Mouse (Mus musculus): Measurements from ENCODE around the gene Fcrla. TPM values are rescaled to one million over a fixed set of nuclear protein-coding genes. Genes with fewer than 3 reads are reported as not detected.
"Not testable (repeated sequence)": the region's sequence is repeated elsewhere in the genome, so short reads cannot be mapped to it uniquely, and the experiment has no call there.

Fcrla gene
- polyA plus RNA-seq (2016; fragmentation: Nextera tagmentation; extraction: Ambion mirVana), result not detected in 2 replicates

DNA sequence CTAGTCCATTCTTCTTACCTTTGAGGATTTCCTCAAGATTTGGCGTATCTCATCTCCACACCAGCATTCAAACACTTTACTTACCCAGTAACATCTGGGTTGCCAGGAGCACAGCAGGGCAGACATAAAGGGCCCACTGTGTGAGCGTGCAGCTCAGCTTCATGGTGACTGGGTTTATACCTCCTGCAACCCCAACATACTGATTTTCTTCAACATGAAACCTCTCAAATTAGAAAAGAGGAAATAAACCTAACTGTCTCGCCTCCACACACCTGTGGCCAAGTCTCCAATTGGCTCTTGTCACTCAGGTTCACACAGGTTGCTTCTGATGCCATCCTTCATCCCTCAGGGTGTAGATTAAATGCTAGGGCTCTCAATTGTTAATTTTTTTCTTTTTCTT is at the start of gene Fcrla:
Gene Fcrla (minus strand): TSS at position 206 of the 400 bp plus-strand sequence.
- no peak for DNase-seq (ENCODE audit: low spot score)

DNA sequence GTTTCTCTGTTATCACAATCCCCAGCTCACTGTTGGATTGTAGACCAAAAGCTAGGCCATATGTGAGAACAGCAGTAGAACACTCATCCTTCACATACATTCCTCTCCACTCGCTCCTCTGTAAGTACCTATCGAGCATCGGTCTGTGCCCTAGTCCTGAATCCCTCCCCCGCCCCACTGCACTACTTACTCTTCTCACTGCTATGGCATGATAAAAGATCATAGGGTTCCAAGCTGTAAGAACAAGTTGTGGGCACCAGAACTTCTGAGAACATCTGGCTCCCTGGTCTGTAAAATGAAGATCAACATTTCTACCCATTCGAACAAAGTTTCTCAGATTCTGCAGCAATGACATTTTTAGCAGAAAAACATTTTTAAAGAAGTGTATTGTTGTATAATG is 49.1 kb upstream of the Fcrla start, which contains the start of gene Fcgr2b:
Gene Fcgr2b (minus strand): TSS at position 101 of the 400 bp plus-strand sequence.
- Histone ChIP-seq H3K4me1 (no peaks in the 10 kb centered on the region), H3K27ac (replicated peaks) (no peak within 1 kb of the TSS), H3K9me3 (no peaks in the 10 kb centered on the region), H3K36me3 (replicated peaks) (no peaks in the 10 kb centered on the region), H3K27me3 (replicated peaks; ENCODE audit: low read depth, poor library complexity, severe bottlenecking) (no peaks in the 10 kb centered on the region), H3K4me3 (no peak within 1 kb of the TSS)
- WGBS, result 86% methylated on average over 5 of the region's 5 CpGs
- DNase-seq (ENCODE audit: low spot score), result no peak

More for the DNA sequence above, at the start of gene Fcrla:
- no peaks in the 10 kb centered on the region for H3K9me3 ChIP-seq
- no peaks in the 10 kb centered on the region for H3K27me3 ChIP-seq (replicated peaks; ENCODE audit: low read depth, poor library complexity, severe bottlenecking)
- no peak within 1 kb of the TSS for H3K4me3 ChIP-seq
- no peak within 1 kb of the TSS for H3K27ac ChIP-seq (replicated peaks)
- H3K4me1 ChIP-seq, result no peaks in the 10 kb centered on the region
- 75% methylated on average over 3 of the region's 3 CpGs for whole genome bisulfite sequencing
- no peaks in the 10 kb centered on the region for H3K36me3 ChIP-seq (replicated peaks)

DNA sequence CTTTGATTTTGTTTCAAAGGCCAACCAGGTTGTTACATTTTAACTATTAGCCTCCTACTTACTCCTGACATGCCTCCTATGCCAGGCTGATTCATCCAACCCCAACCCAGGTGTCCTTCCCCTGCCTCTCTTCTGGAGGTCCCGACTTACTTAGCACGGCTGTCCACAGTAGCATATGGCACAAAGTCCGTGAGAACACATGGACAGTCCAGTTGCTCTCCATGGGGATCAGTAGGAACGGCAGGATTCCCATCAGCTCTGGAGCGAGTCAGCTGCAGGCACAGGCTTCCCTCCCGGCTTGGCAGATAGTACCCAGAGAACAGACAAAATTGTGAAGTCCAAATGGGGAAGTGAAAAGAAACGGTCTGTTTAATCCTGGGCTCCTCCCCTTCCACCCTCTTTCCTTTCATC is 48.4 kb upstream of the Fcrla start:
- no peaks in the 10 kb centered on the region for H3K27me3 ChIP-seq (replicated peaks; ENCODE audit: low read depth, poor library complexity, severe bottlenecking)
- no peak for DNase-seq (ENCODE audit: low spot score)
- no peaks in the 10 kb centered on the region for H3K9me3 ChIP-seq
- H3K36me3 ChIP-seq (replicated peaks), result no peaks in the 10 kb centered on the region
- no peak overlapping the region for H3K4me3 ChIP-seq
- H3K4me1 ChIP-seq, result no peaks in the 10 kb centered on the region
- H3K27ac ChIP-seq (replicated peaks), result no peak overlapping the region
- 77% methylated on average over 7 of the region's 7 CpGs for WGBS

DNA sequence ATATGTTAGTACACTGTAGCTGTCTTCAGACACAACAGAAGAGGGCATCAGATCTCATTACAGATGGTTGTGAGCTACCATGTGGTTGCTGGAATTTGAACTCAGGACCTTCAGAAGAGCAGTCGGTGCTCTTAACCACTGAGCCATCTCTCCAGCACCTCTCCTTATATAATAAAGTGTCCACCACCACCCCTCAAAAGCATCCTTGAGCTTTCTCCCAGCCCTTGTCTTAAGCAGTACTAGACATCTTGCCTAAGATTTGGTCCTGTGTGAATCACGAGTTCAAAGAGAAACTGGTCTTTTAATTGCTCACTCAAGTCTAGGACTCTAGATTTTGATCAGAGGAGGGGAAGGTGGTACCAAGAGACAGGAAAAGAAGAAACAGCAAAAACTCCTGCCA is 48.0 kb upstream of the Fcrla start:
- H3K27ac ChIP-seq (replicated peaks); DNase-seq (ENCODE audit: low spot score); H3K9me3 ChIP-seq; H3K4me3 ChIP-seq; H3K36me3 ChIP-seq (replicated peaks); H3K4me1 ChIP-seq; H3K27me3 ChIP-seq (replicated peaks; ENCODE audit: low read depth, poor library complexity, severe bottlenecking): not testable (repeated sequence)
- 83% methylated on average over 2 of the region's 2 CpGs for WGBS

DNA sequence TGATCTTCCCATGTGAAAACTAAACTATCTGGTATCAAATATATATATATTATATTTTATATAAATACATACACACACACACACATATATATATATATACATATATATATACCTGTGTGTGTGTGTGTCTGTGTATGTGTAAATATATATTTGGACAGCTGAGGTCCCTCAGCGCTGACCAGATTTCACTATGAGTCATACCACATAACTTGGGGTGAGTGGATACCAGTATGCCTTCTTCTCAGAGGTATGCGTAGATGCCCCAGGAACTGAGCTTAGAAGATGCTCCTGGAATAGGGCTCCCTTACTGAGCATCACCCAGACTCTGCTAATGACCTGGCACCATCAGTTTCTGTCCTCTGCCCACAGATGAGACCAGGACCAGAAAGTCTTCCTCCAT is 47.4 kb upstream of the Fcrla start:
- no peak for DNase-seq (ENCODE audit: low spot score)
- no peaks in the 10 kb centered on the region for H3K36me3 ChIP-seq (replicated peaks)
- H3K4me3 ChIP-seq, result no peak overlapping the region
- H3K9me3 ChIP-seq, result no peaks in the 10 kb centered on the region
- H3K27ac ChIP-seq (replicated peaks), result no peak overlapping the region
- H3K4me1 ChIP-seq, result no peaks in the 10 kb centered on the region
- H3K27me3 ChIP-seq (replicated peaks; ENCODE audit: low read depth, poor library complexity, severe bottlenecking), result no peaks in the 10 kb centered on the region
- 96% methylated on average over 2 of the region's 2 CpGs for WGBS

DNA sequence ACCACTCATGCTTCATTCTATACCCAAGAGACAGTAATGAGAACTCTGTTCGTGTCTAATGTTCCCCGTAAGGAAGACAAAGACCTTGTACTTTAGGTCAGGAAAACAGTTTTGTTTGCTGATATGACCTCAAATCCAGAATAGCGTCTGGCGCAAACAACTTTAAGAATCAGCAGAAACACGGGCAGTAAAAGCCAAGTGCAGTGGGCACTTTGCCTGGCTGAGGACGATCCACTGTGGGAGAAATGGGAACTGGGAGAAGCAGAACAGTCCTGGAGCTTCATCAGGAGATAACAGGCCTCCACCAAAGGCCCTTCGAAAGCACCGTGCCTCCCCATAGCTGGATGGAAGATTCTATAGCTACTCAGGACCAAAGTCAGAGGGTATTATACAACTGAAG is 46.8 kb upstream of the Fcrla start:
- Histone ChIP-seq H3K27me3 (replicated peaks; ENCODE audit: low read depth, poor library complexity, severe bottlenecking) (no peaks in the 10 kb centered on the region), H3K9me3 (no peaks in the 10 kb centered on the region), H3K4me3 (no peak overlapping the region), H3K4me1 (no peaks in the 10 kb centered on the region), H3K27ac (replicated peaks) (no peak overlapping the region), H3K36me3 (replicated peaks) (no peaks in the 10 kb centered on the region)
- no peak for DNase-seq (ENCODE audit: low spot score)
- 90% methylated on average over 8 of the region's 8 CpGs for WGBS

DNA sequence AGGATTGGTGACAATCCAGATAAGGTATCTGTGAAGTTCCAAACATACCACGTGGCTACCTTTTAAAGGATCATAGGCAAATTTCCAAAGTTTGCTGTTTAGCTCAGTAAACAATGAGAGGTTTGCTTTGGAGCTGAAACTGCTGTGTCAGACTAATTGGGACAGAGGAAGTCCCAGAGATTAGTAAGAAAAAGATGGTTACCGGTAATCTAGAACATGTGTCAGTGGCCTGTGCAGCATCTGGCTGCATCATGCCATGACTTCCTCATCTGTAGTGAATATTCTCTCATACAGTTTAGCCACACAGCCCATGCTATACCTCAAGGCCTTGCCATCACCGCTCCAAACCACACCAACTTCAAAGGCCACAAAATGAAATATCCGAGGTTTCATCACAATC is 45.6 kb upstream of the Fcrla start:
- Histone ChIP-seq H3K9me3 (no peaks in the 10 kb centered on the region), H3K36me3 (replicated peaks) (no peaks in the 10 kb centered on the region), H3K27me3 (replicated peaks; ENCODE audit: low read depth, poor library complexity, severe bottlenecking) (no peaks in the 10 kb centered on the region), H3K27ac (replicated peaks) (no peak overlapping the region), H3K4me3 (no peak overlapping the region), H3K4me1 (no peaks in the 10 kb centered on the region)
- WGBS, result 83% methylated on average over 4 of the region's 4 CpGs
- DNase-seq (ENCODE audit: low spot score), result no peak

DNA sequence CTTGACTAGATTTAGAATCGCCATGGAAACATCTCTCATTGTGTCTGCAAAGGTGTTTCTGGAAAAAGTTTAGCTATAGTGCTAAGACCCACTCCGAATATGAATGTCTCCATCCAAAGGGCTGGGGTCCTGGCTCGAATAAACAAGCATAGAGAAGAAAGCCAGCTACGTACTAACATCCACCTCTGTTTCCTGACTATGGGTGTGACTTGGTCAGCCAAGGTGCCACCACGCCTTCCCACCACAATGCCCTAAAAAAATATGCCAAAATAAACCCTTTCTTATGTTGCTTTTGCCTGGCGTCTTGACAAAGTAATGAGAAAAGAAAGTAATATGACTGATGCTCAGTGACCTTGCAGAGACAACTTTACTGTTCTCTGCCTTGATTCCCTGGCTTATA is 45.1 kb upstream of the Fcrla start:
- Histone ChIP-seq H3K4me1 (no peaks in the 10 kb centered on the region), H3K4me3 (no peak overlapping the region), H3K36me3 (replicated peaks) (no peaks in the 10 kb centered on the region), H3K9me3 (no peaks in the 10 kb centered on the region), H3K27ac (replicated peaks) (no peak overlapping the region), H3K27me3 (replicated peaks; ENCODE audit: low read depth, poor library complexity, severe bottlenecking) (no peaks in the 10 kb centered on the region)
- 92% methylated on average over 6 of the region's 6 CpGs for WGBS
- no peak for DNase-seq (ENCODE audit: low spot score)

DNA sequence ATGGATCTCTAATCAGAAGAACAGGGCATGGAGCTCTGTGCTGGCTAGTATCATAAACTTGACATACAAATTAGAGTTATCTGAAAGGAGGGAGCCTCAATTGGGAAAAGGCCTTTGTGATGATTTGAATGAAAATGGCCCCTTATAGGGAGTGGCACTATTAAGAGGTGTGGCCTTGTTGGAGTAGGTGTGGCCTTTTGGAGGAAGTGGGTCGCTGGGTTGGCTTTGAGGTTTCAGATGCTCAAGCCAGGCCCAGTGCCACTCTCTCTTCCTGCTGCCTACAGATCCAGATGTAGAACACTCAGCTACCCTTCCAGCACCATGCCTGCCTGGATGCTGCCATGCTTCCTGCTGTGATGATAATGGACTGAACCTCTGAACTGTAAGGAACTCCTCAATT is 41.2 kb upstream of the Fcrla start:
- 71% methylated on average over 1 of the region's 1 CpGs for WGBS

DNA sequence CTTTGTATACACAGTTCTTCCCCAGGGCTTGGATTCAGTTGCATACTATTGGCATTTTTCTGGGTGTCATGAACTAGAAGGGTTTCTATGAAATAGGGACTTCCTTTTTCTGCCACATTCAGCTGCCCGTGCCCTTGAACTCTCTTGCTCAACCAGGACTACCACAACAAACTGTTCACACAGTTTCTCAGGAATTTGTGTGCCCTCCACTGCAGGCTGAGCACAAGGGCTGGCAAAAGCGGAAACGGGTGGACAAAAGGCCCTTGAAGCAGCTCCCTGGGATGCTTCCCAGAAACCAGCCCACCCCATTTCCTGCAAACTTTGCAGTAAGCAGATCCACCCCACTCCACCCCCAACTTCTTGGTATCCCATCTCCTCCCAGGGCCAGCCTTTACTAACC is 40.2 kb upstream of the Fcrla start:
- Histone ChIP-seq H3K27ac (replicated peaks) (no peak overlapping the region), H3K9me3 (no peaks in the 10 kb centered on the region), H3K4me1 (no peaks in the 10 kb centered on the region), H3K4me3 (no peak overlapping the region), H3K27me3 (replicated peaks; ENCODE audit: low read depth, poor library complexity, severe bottlenecking) (no peaks in the 10 kb centered on the region), H3K36me3 (replicated peaks) (no peaks in the 10 kb centered on the region)
- 79% methylated on average over 3 of the region's 3 CpGs for WGBS
- DNase-seq (ENCODE audit: low spot score), result no peak

More for the DNA sequence above, 41.2 kb upstream of the Fcrla start:
- Histone ChIP-seq H3K9me3 (no peaks in the 10 kb centered on the region), H3K4me1 (no peaks in the 10 kb centered on the region), H3K27ac (replicated peaks) (no peak overlapping the region), H3K36me3 (replicated peaks) (no peaks in the 10 kb centered on the region), H3K27me3 (replicated peaks; ENCODE audit: low read depth, poor library complexity, severe bottlenecking) (no peaks in the 10 kb centered on the region), H3K4me3 (no peak overlapping the region)
- no peak for DNase-seq (ENCODE audit: low spot score)

DNA sequence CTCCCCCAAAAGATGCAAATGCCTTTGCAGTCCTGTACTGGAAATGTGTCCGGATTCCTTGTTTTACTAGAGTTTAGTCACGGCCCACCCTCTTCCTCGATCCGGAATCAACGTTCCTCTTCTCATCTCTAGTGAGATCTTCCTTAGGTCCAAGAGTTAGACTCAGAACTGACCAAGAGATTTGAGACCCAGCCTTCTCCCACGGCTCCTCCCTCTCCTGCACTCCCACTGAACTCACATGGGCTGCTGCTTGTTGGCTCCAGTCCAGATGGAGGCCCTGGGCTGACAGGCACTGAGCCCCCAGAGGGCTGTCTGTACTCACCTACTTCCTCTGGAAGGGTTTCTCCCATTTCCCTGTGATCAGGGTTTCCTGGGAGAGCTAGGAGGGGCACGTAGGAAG is 35.7 kb upstream of the Fcrla start:
- H3K36me3 ChIP-seq (replicated peaks), result no peaks in the 10 kb centered on the region
- 86% methylated on average over 7 of the region's 7 CpGs for WGBS
- no peaks in the 10 kb centered on the region for H3K27me3 ChIP-seq (replicated peaks; ENCODE audit: low read depth, poor library complexity, severe bottlenecking)
- H3K4me3 ChIP-seq, result no peak overlapping the region
- H3K9me3 ChIP-seq, result no peaks in the 10 kb centered on the region
- no peak for DNase-seq (ENCODE audit: low spot score)
- no peaks in the 10 kb centered on the region for H3K4me1 ChIP-seq
- no peak overlapping the region for H3K27ac ChIP-seq (replicated peaks)

DNA sequence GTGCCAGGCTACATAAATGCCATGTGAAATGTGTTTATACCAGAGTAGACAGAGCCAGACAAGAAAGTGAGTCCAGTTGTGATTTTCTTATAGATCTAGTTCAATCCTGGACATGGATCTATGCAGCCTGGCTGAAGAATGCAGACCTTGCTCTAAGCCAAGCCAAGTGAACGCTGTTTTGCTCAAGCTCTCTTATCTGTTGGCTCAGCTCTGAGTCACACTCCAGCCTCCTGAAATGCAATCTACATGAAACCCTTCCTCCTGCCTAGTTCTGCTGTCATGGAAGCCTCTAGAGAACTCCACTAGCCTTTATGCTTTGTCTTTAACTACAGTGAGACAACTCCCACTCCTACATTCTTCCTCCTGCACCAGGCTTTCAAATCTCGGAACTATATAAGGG is 34.9 kb upstream of the Fcrla start:
- no peak overlapping the region for H3K4me3 ChIP-seq
- H3K9me3 ChIP-seq, result no peaks in the 10 kb centered on the region
- no peaks in the 10 kb centered on the region for H3K27me3 ChIP-seq (replicated peaks; ENCODE audit: low read depth, poor library complexity, severe bottlenecking)
- no peak overlapping the region for H3K27ac ChIP-seq (replicated peaks)
- no peaks in the 10 kb centered on the region for H3K36me3 ChIP-seq (replicated peaks)
- DNase-seq (ENCODE audit: low spot score), result no peak
- H3K4me1 ChIP-seq, result no peaks in the 10 kb centered on the region
- WGBS, result 85% methylated on average over 2 of the region's 2 CpGs

DNA sequence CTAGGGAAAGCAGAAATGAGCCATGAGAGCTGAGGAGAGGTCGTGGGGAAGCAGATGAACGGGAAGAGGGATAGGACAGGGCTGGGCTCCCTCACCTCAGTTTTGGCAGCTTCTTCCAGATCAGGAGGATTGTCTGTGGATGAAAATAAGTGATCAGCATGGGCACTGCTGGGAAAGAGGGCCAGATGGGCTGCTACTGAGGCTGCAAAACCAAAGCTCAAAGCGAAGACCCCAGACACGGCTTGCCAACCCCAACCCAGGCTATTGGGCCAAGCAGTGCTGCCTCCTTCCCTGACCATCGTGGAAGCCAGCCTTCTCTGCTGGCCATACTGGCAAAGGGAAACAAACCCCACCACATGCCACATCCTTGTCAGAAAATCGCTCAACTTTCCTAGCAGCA is 33.7 kb upstream of the Fcrla start:
- no peaks in the 10 kb centered on the region for H3K36me3 ChIP-seq (replicated peaks)
- H3K27me3 ChIP-seq (replicated peaks; ENCODE audit: low read depth, poor library complexity, severe bottlenecking), result no peaks in the 10 kb centered on the region
- no peak for DNase-seq (ENCODE audit: low spot score)
- H3K4me3 ChIP-seq, result no peak overlapping the region
- H3K27ac ChIP-seq (replicated peaks), result no peak overlapping the region
- no peaks in the 10 kb centered on the region for H3K9me3 ChIP-seq
- WGBS, result 82% methylated on average over 6 of the region's 6 CpGs
- no peaks in the 10 kb centered on the region for H3K4me1 ChIP-seq

DNA sequence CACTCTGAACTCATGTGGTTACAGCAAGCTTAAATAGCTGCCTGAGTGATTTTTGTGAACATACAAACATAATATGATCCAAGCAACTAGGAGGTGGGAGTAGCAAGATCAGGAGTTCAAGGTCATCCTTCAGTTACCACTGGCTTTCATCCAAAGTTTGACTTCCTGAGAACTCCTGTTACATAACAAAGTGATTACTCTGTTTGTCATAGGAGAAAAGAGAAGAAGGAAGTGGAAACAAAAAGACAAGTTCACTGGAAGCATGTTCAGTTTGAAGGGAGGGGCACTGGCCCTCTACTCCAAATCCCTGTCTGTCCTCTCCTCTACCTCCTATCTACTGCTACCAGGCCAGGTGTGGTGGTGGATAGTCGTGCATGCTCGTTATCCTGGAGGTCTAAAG is 32.4 kb upstream of the Fcrla start:
- no peak overlapping the region for H3K27ac ChIP-seq (replicated peaks)
- no peaks in the 10 kb centered on the region for H3K9me3 ChIP-seq
- no peaks in the 10 kb centered on the region for H3K27me3 ChIP-seq (replicated peaks; ENCODE audit: low read depth, poor library complexity, severe bottlenecking)
- 74% methylated on average over 2 of the region's 2 CpGs for WGBS
- H3K36me3 ChIP-seq (replicated peaks), result no peaks in the 10 kb centered on the region
- no peaks in the 10 kb centered on the region for H3K4me1 ChIP-seq
- no peak for DNase-seq (ENCODE audit: low spot score)
- H3K4me3 ChIP-seq, result no peak overlapping the region

All from embryonic facial prominence, embryonic 10.5 days (tissue).